Mouse (Mus musculus) lung, embryonic 15.5 days (tissue): ENCODE measurements around the gene Agxt. TPM values are rescaled to one million over a fixed set of nuclear protein-coding genes. Genes with fewer than 3 reads are reported as not detected.
A peak's percentile ranks its signal among the peaks of the same experiment; 100 is the strongest.

ENCODE experiments used
- ATAC-seq: fragments of 200-750 bp; cut with Nextera tagmentation; 2 replicates; pipeline ENCODE4 v1.8.0; 2017; ENCODE audit warnings: moderate number of reproducible peaks, borderline replicate concordance; ENCODE audit not compliant: low FRiP score, low TSS enrichment; ENCODE audit errors: extremely low read depth
- H3K27ac ChIP-seq: fragments of 300-500 bp; sonication (generic); 2 replicates; pipeline ENCODE4 v1.5.1; 2015; ENCODE audit warnings: moderate library complexity, mild to moderate bottlenecking, inconsistent platforms
- H3K27me3 ChIP-seq: fragments of 300-500 bp; sonication (generic); 2 replicates; pipeline ENCODE4 v1.6.1; 2015; ENCODE audit warnings: inconsistent platforms
- H3K36me3 ChIP-seq: fragments of 300-500 bp; sonication (generic); 2 replicates; pipeline ENCODE4 v1.6.1; 2015; ENCODE audit warnings: inconsistent platforms
- H3K4me1 ChIP-seq: fragments of 300-500 bp; sonication (generic); 2 replicates; pipeline ENCODE4 v1.6.1; 2015; ENCODE audit warnings: inconsistent platforms
- H3K4me2 ChIP-seq: fragments of 300-500 bp; sonication (generic); 2 replicates; pipeline ENCODE4 v1.6.1; 2015; ENCODE audit warnings: inconsistent platforms, mild to moderate bottlenecking, moderate library complexity
- H3K4me3 ChIP-seq: fragments of 300-500 bp; sonication (generic); 2 replicates; pipeline ENCODE4 v1.5.1; 2015; ENCODE audit warnings: mild to moderate bottlenecking, inconsistent platforms
- H3K9ac ChIP-seq: fragments of 300-500 bp; sonication (generic); 2 replicates; pipeline ENCODE4 v1.6.1; 2015; ENCODE audit warnings: inconsistent platforms
- H3K9me3 ChIP-seq: fragments of 300-500 bp; sonication (generic); 2 replicates; pipeline ENCODE4 v1.6.1; 2016; ENCODE audit warnings: inconsistent platforms
- WGBS: fragments of 180-500 bp; shearing (Covaris S2); methylation state at CpG from one replicate; pipeline ENCODE4 v1.1.7; 2015; 5-methylcytosine and 5-hydroxymethylcytosine counted together
- polyA plus RNA-seq: library from polyadenylated mRNA; unstranded; fragments of >200 nt; fragmentation: Nextera tagmentation; extraction: Ambion mirVana; gene quantifications from 2 replicates; pipeline ENCODE4 v1.2.1, GENCODE M21; 2015

Gene Agxt
- polyA plus RNA-seq, 1 experiment from 2014 or later, result not detected

GRCm38 (mm10) chr1:93158916-93159315, 23.9 kb downstream of the Agxt start:
- H3K4me3 ChIP-seq, result peak overlapping the region; percentile 29
- no peak overlapping the region for H3K9ac ChIP-seq
- H3K27ac ChIP-seq, result peak overlapping the region; percentile 90
- H3K4me2 ChIP-seq, result peak overlapping the region; percentile 42
- peaks cover 36% of the 10 kb centered on the region for H3K4me1 ChIP-seq
- no peaks in the 10 kb centered on the region for H3K9me3 ChIP-seq
- WGBS, result 61% methylated on average over 8 of the region's 8 CpGs
- no peaks in the 10 kb centered on the region for H3K27me3 ChIP-seq
- H3K36me3 ChIP-seq, result no peaks in the 10 kb centered on the region
- ATAC-seq, result no peak

GRCm38 (mm10) chr1:93159566-93160500, 24.8 kb downstream of the Agxt start:
- peak overlapping the region; percentile 42 for H3K4me2 ChIP-seq
- H3K27me3 ChIP-seq, result no peaks in the 10 kb centered on the region
- H3K9me3 ChIP-seq, result no peaks in the 10 kb centered on the region
- H3K27ac ChIP-seq, result peak overlapping the region; percentile 90
- H3K36me3 ChIP-seq, result no peaks in the 10 kb centered on the region
- peaks cover 36% of the 10 kb centered on the region for H3K4me1 ChIP-seq
- peak; percentile 57 for ATAC-seq
- peak overlapping the region; percentile 29 for H3K4me3 ChIP-seq
- WGBS, result 59% methylated on average over 21 of the region's 21 CpGs
- no peak overlapping the region for H3K9ac ChIP-seq

- 54% methylated on average over 8 of the region's 8 CpGs for WGBS
- Histone ChIP-seq H3K27ac (peak within 1 kb of the TSS; percentile 90), H3K36me3 (no peaks in the 10 kb centered on the region), H3K27me3 (no peaks in the 10 kb centered on the region), H3K4me2 (peak within 1 kb of the TSS; percentile 42), H3K9ac (no peak within 1 kb of the TSS), H3K9me3 (no peaks in the 10 kb centered on the region), H3K4me3 (peak within 1 kb of the TSS; percentile 29), H3K4me1 (peaks cover 36% of the 10 kb centered on the region)
- peak; percentile 3; the same call in 1 of the 2 replicates for ATAC-seq
Observed at GRCm38 (mm10) chr1:93160501-93161133, 25.6 kb downstream of the Agxt start, which contains the start of gene 2310007B03Rik. 2310007B03Rik (minus strand) TSS chr1:93160948.

GRCm38 (mm10) chr1:93161350-93161749, 26.3 kb downstream of the Agxt start:
- Histone ChIP-seq H3K9ac (no peak overlapping the region), H3K27me3 (no peaks in the 10 kb centered on the region), H3K4me3 (no peak overlapping the region), H3K4me2 (peak overlapping the region; percentile 12; the same call in 1 of the 2 replicates), H3K4me1 (peaks cover 42% of the 10 kb centered on the region), H3K9me3 (no peaks in the 10 kb centered on the region), H3K27ac (peak overlapping the region; percentile 90), H3K36me3 (no peaks in the 10 kb centered on the region)
- ATAC-seq, result peak; percentile 20; the same call in 1 of the 2 replicates
- 40% methylated on average over 8 of the region's 8 CpGs for WGBS

GRCm38 (mm10) chr1:93161921-93162320, 26.9 kb downstream of the Agxt start:
- Histone ChIP-seq H3K36me3 (no peaks in the 10 kb centered on the region), H3K4me2 (no peak overlapping the region), H3K27me3 (no peaks in the 10 kb centered on the region), H3K9me3 (no peaks in the 10 kb centered on the region), H3K27ac (peak overlapping the region; percentile 90), H3K4me1 (peaks cover 41% of the 10 kb centered on the region), H3K9ac (no peak overlapping the region), H3K4me3 (no peak overlapping the region)
- 61% methylated on average over 10 of the region's 10 CpGs for WGBS
- ATAC-seq, result peak; percentile 27; the same call in 1 of the 2 replicates

GRCm38 (mm10) chr1:93162588-93162987, 27.5 kb downstream of the Agxt start:
- Histone ChIP-seq H3K4me2 (no peak overlapping the region), H3K4me1 (peaks cover 38% of the 10 kb centered on the region), H3K4me3 (no peak overlapping the region), H3K9ac (no peak overlapping the region), H3K36me3 (no peaks in the 10 kb centered on the region), H3K9me3 (no peaks in the 10 kb centered on the region), H3K27me3 (no peaks in the 10 kb centered on the region), H3K27ac (peak overlapping the region; percentile 90)
- WGBS, result 69% methylated on average over 7 of the region's 7 CpGs
- ATAC-seq, result no peak

GRCm38 (mm10) chr1:93165447-93165846, 30.4 kb downstream of the Agxt start:
- no peak for ATAC-seq
- H3K4me1 ChIP-seq, result peaks cover 32% of the 10 kb centered on the region
- no peaks in the 10 kb centered on the region for H3K36me3 ChIP-seq
- no peak overlapping the region for H3K9ac ChIP-seq
- H3K27me3 ChIP-seq, result no peaks in the 10 kb centered on the region
- no peak overlapping the region for H3K27ac ChIP-seq
- no peaks in the 10 kb centered on the region for H3K9me3 ChIP-seq
- no peak overlapping the region for H3K4me3 ChIP-seq
- H3K4me2 ChIP-seq, result no peak overlapping the region
- WGBS, result 58% methylated on average over 9 of the region's 9 CpGs

- H3K4me3 ChIP-seq, result no peak overlapping the region
- H3K27me3 ChIP-seq, result no peaks in the 10 kb centered on the region
- peaks cover 22% of the 10 kb centered on the region for H3K4me1 ChIP-seq
- no peaks in the 10 kb centered on the region for H3K36me3 ChIP-seq
- H3K9me3 ChIP-seq, result no peaks in the 10 kb centered on the region
- ATAC-seq, result peak; percentile 21; the same call in 1 of the 2 replicates
- H3K27ac ChIP-seq, result no peak overlapping the region
- no peak overlapping the region for H3K4me2 ChIP-seq
- no peak overlapping the region for H3K9ac ChIP-seq
- WGBS, result 69% methylated on average over 11 of the region's 11 CpGs
Observed at GRCm38 (mm10) chr1:93166346-93167079, 31.5 kb downstream of the Agxt start.

- H3K9ac ChIP-seq, result no peak within 1 kb of the TSS
- WGBS, result 35% methylated on average over 10 of the region's 10 CpGs
- H3K36me3 ChIP-seq, result no peaks in the 10 kb centered on the region
- peak; percentile 13; the same call in 1 of the 2 replicates for ATAC-seq
- H3K9me3 ChIP-seq, result no peaks in the 10 kb centered on the region
- H3K27me3 ChIP-seq, result no peaks in the 10 kb centered on the region
- H3K4me1 ChIP-seq, result peaks cover 9% of the 10 kb centered on the region
- H3K4me2 ChIP-seq, result no peak within 1 kb of the TSS
- no peak within 1 kb of the TSS for H3K27ac ChIP-seq
- H3K4me3 ChIP-seq, result no peak within 1 kb of the TSS
Observed at GRCm38 (mm10) chr1:93168295-93168775, 33.3 kb downstream of the Agxt start, which contains the start of gene Crocc2. Crocc2 (plus strand) TSS chr1:93168725.

- no peak overlapping the region for H3K4me3 ChIP-seq
- no peak overlapping the region for H3K9ac ChIP-seq
- H3K27me3 ChIP-seq, result peaks cover 9% of the 10 kb centered on the region
- H3K9me3 ChIP-seq, result no peaks in the 10 kb centered on the region
- H3K4me2 ChIP-seq, result no peak overlapping the region
- H3K27ac ChIP-seq, result no peak overlapping the region
- H3K4me1 ChIP-seq, result peaks cover 34% of the 10 kb centered on the region
- WGBS, result 69% methylated on average over 4 of the region's 4 CpGs
- ATAC-seq, result no peak
- no peaks in the 10 kb centered on the region for H3K36me3 ChIP-seq
Observed at GRCm38 (mm10) chr1:93173665-93174064, 38.6 kb downstream of the Agxt start.

GRCm38 (mm10) chr1:93174399-93174798, 39.4 kb downstream of the Agxt start:
- no peak overlapping the region for H3K9ac ChIP-seq
- no peak overlapping the region for H3K4me3 ChIP-seq
- peak; percentile 40; the same call in 1 of the 2 replicates for ATAC-seq
- no peak overlapping the region; the same call in 1 of the 2 replicates for H3K27ac ChIP-seq
- H3K9me3 ChIP-seq, result no peaks in the 10 kb centered on the region
- WGBS, result 2% methylated on average over 4 of the region's 4 CpGs
- peaks cover 34% of the 10 kb centered on the region for H3K4me1 ChIP-seq
- peaks cover 9% of the 10 kb centered on the region for H3K27me3 ChIP-seq
- no peaks in the 10 kb centered on the region for H3K36me3 ChIP-seq
- no peak overlapping the region for H3K4me2 ChIP-seq
